Mouse (Mus musculus) central nervous system, embryonic 18 days (tissue): ENCODE data around the gene Spdye4c. TPM values are rescaled to one million over a fixed set of nuclear protein-coding genes. Genes with fewer than 3 reads are reported as not detected.

Experiments
- polyA plus RNA-seq: library from polyadenylated mRNA; depleted of rRNA; stranded (reverse); fragments of >200 nt; gene quantifications from 2 replicates; pipeline ENCODE4 v1.2.3, GENCODE M21; 2012; rRNA removed

Gene Spdye4c
- not detected in 2 replicates for polyA plus RNA-seq

DNA sequence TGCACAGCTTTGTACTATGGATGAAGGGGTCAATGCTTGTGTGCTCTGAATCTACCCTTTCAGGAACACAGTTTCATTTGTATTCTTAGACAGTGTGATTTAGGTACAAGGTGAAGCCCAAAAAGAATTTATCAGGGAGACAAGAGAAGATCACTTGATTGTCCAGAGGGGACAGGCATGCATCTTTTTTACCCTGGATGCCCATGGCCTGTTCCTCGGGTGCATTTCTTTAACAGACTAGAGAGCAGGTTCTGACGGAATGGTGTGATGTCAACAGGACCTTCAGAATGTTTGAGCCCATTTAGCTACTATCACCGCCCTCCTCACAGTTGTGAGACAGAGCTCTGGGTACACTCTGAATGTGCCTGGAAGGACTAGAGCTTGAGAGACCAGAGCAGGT lies at the start of gene Spdye4c:
Spdye4c (plus strand) TSS at position 301 of the 400 bp plus-strand sequence.

Other genes starting within 250 kb of the Spdye4c start
- gene Anapc1, start 96.2 kb downstream of the Spdye4c start, polyA plus RNA-seq: 48.4 and 49.3 TPM in 2 replicates
- gene Mertk, start 107.7 kb downstream of the Spdye4c start, polyA plus RNA-seq: 1.3 and 1.8 TPM in 2 replicates
- gene Tmem87b, start 226.9 kb downstream of the Spdye4c start, polyA plus RNA-seq: 29.8 and 30.6 TPM in 2 replicates